Mouse (Mus musculus): Measurements from ENCODE around the gene Lcat. TPM values are rescaled to one million over a fixed set of nuclear protein-coding genes. Genes with fewer than 3 reads are reported as not detected.
"Not testable (repeated sequence)": the region's sequence is repeated elsewhere in the genome, so short reads cannot be mapped to it uniquely, and the experiment has no call there.

Lcat gene
- polyA plus RNA-seq (2016; fragmentation: Nextera tagmentation; extraction: Ambion mirVana) = 26.3 and 29.2 TPM in 2 replicates

DNA sequence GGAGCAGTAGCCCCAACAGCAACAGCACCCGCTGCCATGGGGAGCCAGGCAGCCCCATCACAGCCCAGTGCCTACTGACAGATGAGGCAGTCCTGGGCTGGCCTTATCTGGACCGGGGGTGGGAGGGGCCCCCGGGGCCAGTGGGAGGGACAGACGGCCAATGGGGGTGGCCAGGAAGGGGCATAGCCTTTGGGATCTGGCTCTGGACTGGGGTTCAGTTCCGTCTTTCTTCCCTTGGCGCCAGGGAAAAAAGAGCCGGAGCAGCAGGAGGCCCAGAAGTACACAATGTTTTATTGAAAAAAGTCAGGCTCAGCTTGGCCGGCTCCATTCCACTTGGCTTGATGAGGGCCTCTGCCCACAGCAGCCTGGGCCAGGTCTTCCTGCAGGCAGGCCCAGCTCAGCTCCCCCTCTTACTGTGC lies at the start of gene Lcat:
Gene Lcat (minus strand): TSS at position 62 of the 419 bp plus-strand sequence.
- H3K4me3 ChIP-seq = peak within 1 kb of the TSS; percentile 30

DNA sequence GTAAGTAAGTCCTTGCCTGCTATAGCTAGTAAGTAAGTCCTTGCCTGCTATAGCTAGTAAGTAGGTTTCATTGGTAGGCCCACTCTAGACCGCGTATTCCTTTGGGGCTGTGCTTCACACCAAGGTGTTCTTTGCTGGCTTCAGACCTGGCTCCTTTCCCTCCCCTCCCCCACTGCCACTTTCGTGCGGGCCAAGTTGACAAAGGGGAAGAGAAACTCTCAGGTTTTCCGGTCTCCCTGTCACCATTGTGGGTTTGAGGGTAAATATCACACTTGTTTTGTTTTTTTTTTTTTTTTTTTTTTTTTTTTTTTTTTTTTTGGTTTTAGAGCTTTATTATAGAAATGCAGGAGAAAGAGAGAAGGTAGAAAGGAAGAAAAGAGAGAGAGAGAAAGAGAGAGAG lies 49.3 kb upstream of the Lcat start:
- WGBS (ENCODE audit: insufficient replicate concordance) = 43% methylated on average over 5 of the region's 5 CpGs
- H3K4me3 ChIP-seq = no peak overlapping the region
- no peaks in the 10 kb centered on the region for H3K9me3 ChIP-seq (replicated peaks)
- peaks cover 37% of the 10 kb centered on the region; the same call in 1 of the 2 replicates for H3K27me3 ChIP-seq (replicated peaks)
- H3K4me1 ChIP-seq = peaks cover 3% of the 10 kb centered on the region
- ATAC-seq = no peak
- no peak overlapping the region for H3K4me2 ChIP-seq
- no peak overlapping the region for H3K9ac ChIP-seq
- no peaks in the 10 kb centered on the region for H3K36me3 ChIP-seq
- no peak overlapping the region for H3K27ac ChIP-seq

More for the DNA sequence above, at the start of gene Lcat:
- peak; percentile 64 for ATAC-seq
- Histone ChIP-seq H3K4me1 (peaks cover 29% of the 10 kb centered on the region), H3K27me3 (replicated peaks) (no peaks in the 10 kb centered on the region), H3K9me3 (replicated peaks) (no peaks in the 10 kb centered on the region), H3K27ac (peak within 1 kb of the TSS; percentile 42; the same call in 1 of the 2 replicates), H3K4me2 (peak within 1 kb of the TSS; percentile 33), H3K36me3 (peaks cover 87% of the 10 kb centered on the region), H3K9ac (peak within 1 kb of the TSS; percentile 4; the same call in 1 of the 2 replicates)
- WGBS (ENCODE audit: insufficient replicate concordance) = 57% methylated on average over 7 of the region's 8 CpGs

DNA sequence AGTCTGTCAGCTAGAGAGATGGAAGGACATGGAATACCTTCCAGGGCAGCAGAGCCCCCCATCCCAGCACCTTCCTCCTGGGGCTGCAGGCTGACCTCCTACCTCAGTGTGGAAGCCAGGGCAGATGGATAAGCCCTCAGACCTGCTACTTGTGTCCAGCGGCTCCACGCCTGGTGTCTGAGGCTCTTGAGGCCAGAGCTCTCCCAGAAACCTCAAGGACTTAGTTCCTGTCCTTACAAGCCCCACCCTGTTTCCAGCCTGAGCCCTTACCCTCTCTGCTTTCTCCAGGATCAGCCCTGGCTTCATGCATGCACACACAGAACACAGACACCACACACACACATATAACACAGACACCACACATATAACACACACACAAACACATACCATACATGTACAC lies 48.4 kb upstream of the Lcat start:
- Histone ChIP-seq H3K27ac (no peak overlapping the region), H3K27me3 (replicated peaks) (peaks cover 40% of the 10 kb centered on the region; the same call in 1 of the 2 replicates), H3K9me3 (replicated peaks) (no peaks in the 10 kb centered on the region), H3K36me3 (no peaks in the 10 kb centered on the region), H3K9ac (no peak overlapping the region), H3K4me2 (no peak overlapping the region), H3K4me3 (no peak overlapping the region), H3K4me1 (peaks cover 2% of the 10 kb centered on the region; the same call in 1 of the 2 replicates)
- 54% methylated on average over 2 of the region's 2 CpGs for WGBS (ENCODE audit: insufficient replicate concordance)
- no peak for ATAC-seq

DNA sequence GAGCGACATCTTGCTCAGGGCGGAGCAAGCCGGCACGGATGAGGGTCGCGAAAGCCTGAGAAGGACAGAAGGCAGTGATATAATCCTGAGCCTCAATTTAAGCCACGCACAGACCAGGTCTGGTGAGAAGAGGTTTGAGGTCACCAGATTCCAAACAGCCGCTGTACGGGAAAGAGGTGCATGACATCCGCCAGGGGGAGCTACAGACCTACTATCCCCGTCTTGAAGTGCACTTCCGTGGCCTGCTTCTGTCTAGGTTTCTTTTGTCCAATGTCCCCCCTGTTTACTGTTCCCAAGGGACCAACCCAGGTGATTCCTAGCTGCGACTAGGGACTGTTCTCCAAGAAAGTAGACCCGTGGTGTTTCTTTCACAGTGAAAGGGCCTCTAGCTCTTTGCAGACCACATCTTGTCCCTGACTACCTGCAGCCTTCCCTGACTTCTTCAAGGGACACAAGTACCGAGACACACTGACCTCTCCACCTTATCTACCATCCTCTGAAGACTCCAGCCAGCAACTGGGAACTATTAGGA lies 47.7 kb upstream of the Lcat start, which contains the start of gene Dus2:
Gene Dus2 (plus strand): TSS at position 482 of the 532 bp plus-strand sequence.
- Histone ChIP-seq H3K4me3 (no peak within 1 kb of the TSS), H3K4me2 (0 out of 2 replicates have a peak within 1 kb of the TSS, but pooled peaks have one; percentile 19), H3K36me3 (no peaks in the 10 kb centered on the region), H3K27ac (no peak within 1 kb of the TSS), H3K27me3 (replicated peaks) (peaks cover 35% of the 10 kb centered on the region; the same call in 1 of the 2 replicates), H3K4me1 (peaks cover 2% of the 10 kb centered on the region; the same call in 1 of the 2 replicates), H3K9me3 (replicated peaks) (no peaks in the 10 kb centered on the region), H3K9ac (no peak within 1 kb of the TSS; the same call in 1 of the 2 replicates)
- peak; percentile 57 for ATAC-seq
- WGBS (ENCODE audit: insufficient replicate concordance) = 9% methylated on average over 15 of the region's 15 CpGs

DNA sequence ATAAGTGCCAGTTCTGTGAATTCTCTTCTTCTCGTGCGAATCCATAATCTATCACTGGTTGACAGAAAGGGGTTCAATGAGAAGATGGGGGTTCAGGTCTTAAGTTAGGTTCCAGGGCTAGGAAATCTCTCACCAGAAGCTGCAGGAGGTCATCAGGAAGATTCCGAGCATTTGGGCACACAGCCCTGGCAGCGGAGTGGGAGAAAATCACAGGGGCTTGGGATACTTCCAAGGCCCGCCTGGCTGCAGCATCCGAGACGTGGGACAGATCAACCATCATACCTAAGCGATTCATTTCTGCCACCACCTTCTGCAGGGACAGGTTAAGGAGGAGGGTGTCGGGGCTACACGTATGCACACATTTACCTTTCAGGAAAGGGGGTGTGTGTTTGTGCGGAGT lies 45.4 kb upstream of the Lcat start:
- no peaks in the 10 kb centered on the region for H3K9me3 ChIP-seq (replicated peaks)
- H3K27me3 ChIP-seq (replicated peaks) = peaks cover 40% of the 10 kb centered on the region
- H3K27ac ChIP-seq = no peak overlapping the region
- no peak overlapping the region for H3K4me3 ChIP-seq
- H3K4me2 ChIP-seq = no peak overlapping the region
- 74% methylated on average over 11 of the region's 11 CpGs for WGBS (ENCODE audit: insufficient replicate concordance)
- H3K36me3 ChIP-seq = no peaks in the 10 kb centered on the region
- peaks cover 2% of the 10 kb centered on the region; the same call in 1 of the 2 replicates for H3K4me1 ChIP-seq
- no peak overlapping the region for H3K9ac ChIP-seq
- no peak for ATAC-seq

DNA sequence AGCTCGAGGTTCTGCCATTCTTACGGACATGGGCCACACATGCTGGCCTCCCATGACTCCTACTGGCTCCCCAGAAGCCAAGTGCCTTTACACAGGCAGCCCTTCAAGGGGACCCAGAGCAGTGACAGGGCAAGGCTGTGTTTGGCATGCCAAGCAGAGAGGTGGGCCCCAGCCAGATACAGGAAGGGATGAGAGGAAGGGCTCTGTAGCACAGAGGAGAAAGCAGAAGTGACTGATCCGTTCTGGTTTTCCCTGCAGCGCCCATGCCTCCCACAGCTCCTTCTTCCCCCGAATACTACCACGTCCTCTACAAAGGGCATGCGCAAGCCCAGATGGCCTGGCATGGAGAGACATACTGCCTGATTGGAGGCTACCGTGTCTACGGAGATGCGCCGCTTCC lies 40.2 kb upstream of the Lcat start:
- 58% methylated on average over 11 of the region's 11 CpGs for WGBS (ENCODE audit: insufficient replicate concordance)
- H3K9ac ChIP-seq; H3K4me3 ChIP-seq; H3K4me1 ChIP-seq; H3K27ac ChIP-seq; H3K36me3 ChIP-seq; ATAC-seq; H3K4me2 ChIP-seq; H3K9me3 ChIP-seq (replicated peaks): not testable (repeated sequence)
- peaks cover 19% of the 10 kb centered on the region for H3K27me3 ChIP-seq (replicated peaks)

DNA sequence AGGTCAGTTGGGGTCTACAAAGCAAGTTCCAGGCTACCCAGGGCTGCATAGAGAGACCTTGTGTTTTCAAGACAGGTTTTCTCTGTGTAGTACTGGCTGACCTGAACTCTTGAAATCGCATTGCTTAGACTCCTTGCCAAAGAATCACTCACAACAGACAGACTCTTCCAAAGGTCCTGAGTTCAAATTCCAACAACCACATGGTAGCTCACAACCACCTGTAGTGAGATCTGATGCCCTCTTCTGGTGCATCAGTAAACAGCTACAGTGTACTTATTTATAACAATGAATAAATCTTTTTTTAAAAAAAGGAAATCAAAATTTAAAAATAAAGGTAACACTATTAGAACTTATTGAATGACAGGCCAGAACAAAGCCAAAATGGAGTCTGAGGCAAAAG lies 38.0 kb upstream of the Lcat start:
- Histone ChIP-seq H3K27ac (no peak overlapping the region), H3K27me3 (replicated peaks) (peaks cover 11% of the 10 kb centered on the region), H3K4me2 (no peak overlapping the region), H3K9ac (no peak overlapping the region), H3K9me3 (replicated peaks) (no peaks in the 10 kb centered on the region), H3K4me3 (no peak overlapping the region), H3K36me3 (no peaks in the 10 kb centered on the region), H3K4me1 (peaks cover 10% of the 10 kb centered on the region; the same call in 1 of the 2 replicates)
- ATAC-seq = no peak
- WGBS (ENCODE audit: insufficient replicate concordance) = 87% methylated on average over 1 of the region's 1 CpGs

DNA sequence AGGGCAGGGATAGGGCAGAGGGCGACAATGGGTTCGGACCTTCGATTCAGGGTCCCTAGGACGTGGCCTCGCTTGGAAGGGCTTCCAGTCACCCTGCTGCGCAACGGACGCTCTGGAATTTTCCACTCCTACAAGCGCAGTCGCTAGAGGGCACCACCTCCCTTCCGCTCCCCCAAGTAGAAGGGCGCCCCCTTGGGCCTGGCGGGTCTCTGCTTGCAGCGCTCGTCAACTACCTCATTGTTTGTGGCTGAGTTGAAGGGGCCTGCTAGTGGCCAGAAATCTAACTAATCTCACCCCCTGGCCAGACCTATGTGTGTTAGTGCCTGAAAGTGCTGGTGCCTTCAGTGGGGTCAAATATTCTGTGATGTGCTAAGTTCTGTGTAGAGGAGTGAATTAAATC lies 36.1 kb upstream of the Lcat start, which contains the start of gene Dpep3:
Gene Dpep3 (minus strand): TSS at position 105 of the 400 bp plus-strand sequence.
- Histone ChIP-seq H3K9me3 (replicated peaks) (no peaks in the 10 kb centered on the region), H3K4me2 (no peak within 1 kb of the TSS), H3K4me1 (peaks cover 16% of the 10 kb centered on the region; the same call in 1 of the 2 replicates), H3K4me3 (no peak within 1 kb of the TSS), H3K36me3 (no peaks in the 10 kb centered on the region), H3K27ac (no peak within 1 kb of the TSS), H3K9ac (no peak within 1 kb of the TSS), H3K27me3 (replicated peaks) (no peaks in the 10 kb centered on the region)
- 86% methylated on average over 15 of the region's 15 CpGs for WGBS (ENCODE audit: insufficient replicate concordance)
- ATAC-seq = no peak

DNA sequence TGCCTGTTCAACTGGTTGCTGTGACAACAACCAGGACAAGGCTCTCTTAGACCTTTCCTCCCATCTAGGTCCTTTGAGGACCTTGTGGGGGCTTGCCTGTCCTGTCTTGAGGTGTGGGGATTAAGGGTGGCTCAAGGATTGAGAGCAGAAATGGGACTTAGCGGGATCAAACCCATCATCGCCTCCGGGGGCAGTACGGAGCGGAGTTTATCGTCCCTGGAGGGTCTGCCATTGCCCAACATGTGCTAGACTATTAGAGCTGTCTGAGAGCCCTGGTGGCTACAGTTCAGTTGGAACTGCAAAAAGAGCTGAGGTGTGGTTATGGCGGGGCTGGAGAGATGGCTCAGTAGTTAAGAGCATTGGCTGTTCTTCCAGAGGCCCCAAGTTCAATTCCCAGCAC lies 32.2 kb upstream of the Lcat start:
- WGBS (ENCODE audit: insufficient replicate concordance) = 69% methylated on average over 7 of the region's 7 CpGs
- H3K27me3 ChIP-seq (replicated peaks) = no peaks in the 10 kb centered on the region
- H3K4me2 ChIP-seq = no peak overlapping the region
- no peak overlapping the region for H3K9ac ChIP-seq
- no peak overlapping the region for H3K27ac ChIP-seq
- ATAC-seq = no peak
- H3K4me1 ChIP-seq = peaks cover 17% of the 10 kb centered on the region; the same call in 1 of the 2 replicates
- H3K9me3 ChIP-seq (replicated peaks) = no peaks in the 10 kb centered on the region
- H3K36me3 ChIP-seq = no peaks in the 10 kb centered on the region
- H3K4me3 ChIP-seq = no peak overlapping the region

DNA sequence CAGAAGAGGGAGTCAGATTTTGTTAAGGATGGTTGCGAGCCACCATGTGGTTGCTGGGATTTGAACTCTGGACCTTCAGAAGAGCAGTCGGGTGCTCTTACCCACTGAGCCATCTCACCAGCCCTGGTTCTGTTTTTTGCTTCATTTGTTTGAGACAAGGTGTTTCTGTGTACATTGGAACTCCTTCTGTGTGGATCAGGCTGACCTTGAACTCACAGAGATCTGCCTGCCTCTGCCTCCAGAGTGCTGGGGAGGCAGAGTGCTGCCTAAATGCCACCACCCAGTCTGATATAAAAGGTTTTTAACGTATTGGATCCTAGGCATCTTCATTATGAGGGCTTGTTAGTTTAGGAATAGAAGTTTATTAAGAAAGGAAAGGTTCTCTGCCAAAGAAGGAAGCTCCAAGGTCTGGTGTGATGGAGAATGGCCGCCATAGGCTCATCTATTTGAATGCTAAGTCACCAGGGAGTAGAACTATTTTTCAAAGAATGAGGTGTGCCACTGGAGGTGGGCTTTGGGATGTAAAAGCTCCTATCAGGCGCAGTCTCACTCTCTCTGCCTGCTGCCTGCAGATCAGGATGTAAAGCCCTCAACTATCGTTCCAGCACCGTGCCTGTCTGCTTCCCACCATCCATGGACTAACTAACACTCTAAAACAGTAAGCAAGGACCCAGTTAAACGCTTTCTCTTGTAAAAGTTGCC lies 28.0 kb upstream of the Lcat start:
- H3K27me3 ChIP-seq (replicated peaks) = no peaks in the 10 kb centered on the region
- H3K36me3 ChIP-seq = no peaks in the 10 kb centered on the region
- ATAC-seq = no peak
- H3K4me2 ChIP-seq = no peak overlapping the region
- no peak overlapping the region for H3K9ac ChIP-seq
- WGBS (ENCODE audit: insufficient replicate concordance) = 67% methylated on average over 8 of the region's 8 CpGs
- H3K9me3 ChIP-seq (replicated peaks) = no peaks in the 10 kb centered on the region
- peaks cover 33% of the 10 kb centered on the region for H3K4me1 ChIP-seq
- H3K4me3 ChIP-seq = no peak overlapping the region
- H3K27ac ChIP-seq = no peak overlapping the region; the same call in 1 of the 2 replicates

DNA sequence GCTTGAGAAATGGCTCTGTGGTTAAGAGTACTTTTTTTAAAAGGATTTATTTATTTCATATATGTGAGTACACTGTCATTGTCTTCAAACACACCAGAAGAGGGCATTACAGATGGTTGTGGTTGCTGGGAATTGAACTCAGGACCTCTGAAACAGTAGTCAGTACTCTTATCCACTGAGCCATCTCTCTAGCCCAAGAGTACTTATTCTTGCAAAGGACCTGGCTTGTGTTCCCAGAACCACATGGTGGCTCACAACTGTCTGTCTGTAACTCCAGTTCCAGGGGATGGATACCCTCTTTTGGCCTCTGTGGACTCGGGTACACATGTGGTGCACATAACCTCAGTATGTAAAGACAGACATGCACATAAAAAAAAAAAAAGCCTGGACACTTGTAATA lies 26.2 kb upstream of the Lcat start:
- no peak overlapping the region for H3K4me2 ChIP-seq
- no peaks in the 10 kb centered on the region for H3K36me3 ChIP-seq
- H3K27ac ChIP-seq = no peak overlapping the region
- 67% methylated on average over 1 of the region's 1 CpGs for WGBS (ENCODE audit: insufficient replicate concordance)
- peaks cover 44% of the 10 kb centered on the region for H3K4me1 ChIP-seq
- no peak for ATAC-seq
- H3K4me3 ChIP-seq = no peak overlapping the region
- H3K9ac ChIP-seq = no peak overlapping the region
- H3K27me3 ChIP-seq (replicated peaks) = 0 out of 2 replicates have a peak, but pooled peaks cover 2% of the 10 kb centered on the region
- H3K9me3 ChIP-seq (replicated peaks) = no peaks in the 10 kb centered on the region

DNA sequence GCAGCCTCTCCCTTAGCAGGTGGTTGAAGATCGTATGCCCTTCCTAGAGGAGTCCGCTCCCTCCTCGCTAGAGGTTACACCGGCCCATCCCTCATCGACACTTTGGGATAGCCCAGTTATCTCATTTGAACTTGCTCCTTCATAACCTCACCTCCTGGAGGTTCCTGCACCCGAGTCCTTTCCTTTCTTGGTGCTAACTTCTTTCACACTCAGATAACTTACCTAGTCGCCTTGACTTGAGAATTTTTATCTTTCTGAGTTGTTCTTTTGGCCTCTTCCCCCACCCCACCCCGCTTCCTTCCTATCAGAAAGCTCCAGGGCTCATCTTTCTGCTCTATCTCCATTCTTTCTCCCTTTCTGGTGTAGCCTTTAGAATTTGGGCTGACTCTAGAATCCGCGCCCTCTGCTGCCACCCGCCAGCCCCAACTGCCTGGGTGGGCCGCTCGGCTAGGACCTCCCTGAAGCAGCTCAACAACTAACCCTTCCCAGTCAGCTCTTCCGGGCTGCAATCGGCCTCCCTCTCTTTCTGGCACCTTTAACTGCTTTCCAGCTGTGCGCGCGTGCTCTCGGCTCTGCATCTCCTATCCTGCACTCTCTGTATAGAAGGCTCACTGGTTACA lies 23.6 kb upstream of the Lcat start:
- 3% methylated on average over 19 of the region's 19 CpGs for WGBS (ENCODE audit: insufficient replicate concordance)

More for the DNA sequence above, 23.6 kb upstream of the Lcat start:
- ATAC-seq = peak; percentile 82
- Histone ChIP-seq H3K27me3 (replicated peaks) (0 out of 2 replicates have a peak, but pooled peaks cover 4% of the 10 kb centered on the region), H3K27ac (peak overlapping the region; percentile 95), H3K9ac (peak overlapping the region; percentile 80), H3K4me2 (peak overlapping the region; percentile 96), H3K9me3 (replicated peaks) (no peaks in the 10 kb centered on the region), H3K4me3 (peak overlapping the region; percentile 73), H3K4me1 (peaks cover 66% of the 10 kb centered on the region), H3K36me3 (no peaks in the 10 kb centered on the region)
